Mouse (Mus musculus) heart, adult 2 months (tissue): Measurements from ENCODE around the gene 9830107B12Rik. TPM values are rescaled to one million over a fixed set of nuclear protein-coding genes. Genes with fewer than 3 reads are reported as not detected.
"Not testable (repeated sequence)": the region's sequence is repeated elsewhere in the genome, so short reads cannot be mapped to it uniquely, and the experiment has no call there.

Source experiments
- DNase-seq, 2 experiments: peaks; one replicate each; pipeline ENCODE4 v3.0.0; 2021
- H3K27ac ChIP-seq: fragments of 200-600 bp; 2 replicates; pipeline ENCODE4 v1.8.1; 2022
- H3K27me3 ChIP-seq: fragments of 200-500 bp; 2 replicates; pipeline ENCODE4 v1.6.1; 2012; ENCODE audit warnings: mild to moderate bottlenecking, low read length, inconsistent platforms, mixed read lengths; ENCODE audit not compliant: control insufficient read depth, insufficient read depth
- H3K36me3 ChIP-seq: fragments of 200-500 bp; 2 replicates; pipeline ENCODE4 v1.6.1; 2012; ENCODE audit warnings: low read length, inconsistent platforms; ENCODE audit not compliant: control insufficient read depth, insufficient read depth
- H3K4me1 ChIP-seq: fragments of 200-500 bp; 2 replicates; pipeline ENCODE4 v1.6.1; 2011; ENCODE audit warnings: low read length; ENCODE audit not compliant: control insufficient read depth, insufficient read depth
- H3K4me3 ChIP-seq: fragments of 200-600 bp; 2 replicates; pipeline ENCODE4 v1.8.1; 2022
- H3K79me2 ChIP-seq: fragments of 200-500 bp; replicated peaks from 2 replicates; pipeline ENCODE4 v1.6.1; 2012; ENCODE audit warnings: mild to moderate bottlenecking, inconsistent platforms, low read length, moderate library complexity, mixed read lengths; ENCODE audit not compliant: control insufficient read depth, insufficient read depth
- H3K9ac ChIP-seq: fragments of 200-500 bp; 2 replicates; pipeline ENCODE4 v1.6.1; 2012; ENCODE audit warnings: low read depth, mild to moderate bottlenecking, control low read depth, inconsistent platforms, low read length, mixed read lengths
- CTCF ChIP-seq: fragments of 200-600 bp; IDR thresholded peaks from 2 replicates; pipeline ENCODE4 v1.8.1; 2022; ENCODE audit warnings: antibody characterized with exemption, mild to moderate bottlenecking, moderate library complexity
- EP300 ChIP-seq: fragments of 200-500 bp; IDR thresholded peaks from 2 replicates; pipeline ENCODE4 v1.6.1; 2011; ENCODE audit warnings: low read depth, low read length, control low read depth; ENCODE audit not compliant: insufficient read depth
- POLR2A ChIP-seq: fragments of 200-500 bp; IDR thresholded peaks from 2 replicates; pipeline ENCODE4 v1.6.1; 2011; ENCODE audit warnings: mild to moderate bottlenecking, low read depth, low read length, control low read depth; ENCODE audit not compliant: insufficient read depth
- WGBS: fragments of 180-500 bp; shearing (Covaris S2); methylation state at CpG from one replicate; pipeline ENCODE4 v1.1.7; 2018; 5-methylcytosine and 5-hydroxymethylcytosine counted together
- intact Hi-C: fragments of 180-260 bp; cut with DNase I; formaldehyde crosslinking; loops from one replicate; pipeline ENCODE4 v1.15.1; 2025
- long read RNA-seq: library from polyadenylated mRNA; stranded (forward); transcript quantifications from one replicate; pipeline ENCODE4 v2.0.0, GENCODE M21; 2021
- polyA plus RNA-seq: library from polyadenylated mRNA; depleted of rRNA; stranded (reverse); fragments of >200 nt; gene quantifications from 2 replicates; pipeline ENCODE4 v1.2.3, GENCODE M21; 2012; rRNA removed
- total RNA-seq, 2 experiments: library from RNA; stranded (reverse); gene quantifications; 2 replicates each; pipeline ENCODE4 v1.2.3; 2021

The 9830107B12Rik gene
- total RNA-seq (not detected), polyA plus RNA-seq (0.06 and 0.08 TPM in 2 replicates)
- long read RNA-seq, partial matches to known transcripts = 0 of 1 reads
- long read RNA-seq, other reads (novel, unspliced or antisense) = 0 of 1 reads

GRCm38 (mm10) chr17:48146120-48146519 lies at the start of gene 9830107B12Rik:
Gene 9830107B12Rik (minus strand): TSS chr17:48146268.
- Histone ChIP-seq H3K79me2 (no peaks in the 10 kb centered on the region), H3K4me3 (no peak within 1 kb of the TSS), H3K4me1 (no peaks in the 10 kb centered on the region), H3K27ac (no peak within 1 kb of the TSS), H3K36me3 (no peaks in the 10 kb centered on the region), H3K27me3 (0 out of 2 replicates have a peak, but pooled peaks cover 1% of the 10 kb centered on the region), H3K9ac (no peak within 1 kb of the TSS)
- intact Hi-C loops = no loop called here
- DNase-seq = no peak
- no peak for TF ChIP-seq CTCF
- TF ChIP-seq EP300 = no peak
- TF ChIP-seq POLR2A = no peak
- WGBS = 73% methylated on average over 3 of the region's 3 CpGs

- no peaks in the 10 kb centered on the region for H3K4me1 ChIP-seq
- H3K27me3 ChIP-seq = no peaks in the 10 kb centered on the region
- no peak overlapping the region for H3K9ac ChIP-seq
- TF ChIP-seq POLR2A (no peak), CTCF (no peak), EP300 (no peak)
- no peaks in the 10 kb centered on the region for H3K36me3 ChIP-seq
- H3K4me3 ChIP-seq = no peak overlapping the region
- no peaks in the 10 kb centered on the region for H3K79me2 ChIP-seq
- intact Hi-C loops = no loop called here
- no peak for DNase-seq
- H3K27ac ChIP-seq = no peak overlapping the region
- WGBS = 68% methylated on average over 2 of the region's 2 CpGs
Measured at GRCm38 (mm10) chr17:48192366-48192765, 46.3 kb upstream of the 9830107B12Rik start.

GRCm38 (mm10) chr17:48185252-48185651 lies 39.2 kb upstream of the 9830107B12Rik start:
- Histone ChIP-seq H3K9ac (no peak overlapping the region), H3K79me2 (no peaks in the 10 kb centered on the region), H3K4me3 (no peak overlapping the region), H3K27me3 (no peaks in the 10 kb centered on the region), H3K36me3 (no peaks in the 10 kb centered on the region), H3K27ac (no peak overlapping the region), H3K4me1 (no peaks in the 10 kb centered on the region)
- WGBS = 62% methylated on average over 5 of the region's 5 CpGs
- intact Hi-C loops = no loop called here
- no peak for DNase-seq
- TF ChIP-seq CTCF = no peak
- TF ChIP-seq EP300 = no peak
- TF ChIP-seq POLR2A = no peak

DNA sequence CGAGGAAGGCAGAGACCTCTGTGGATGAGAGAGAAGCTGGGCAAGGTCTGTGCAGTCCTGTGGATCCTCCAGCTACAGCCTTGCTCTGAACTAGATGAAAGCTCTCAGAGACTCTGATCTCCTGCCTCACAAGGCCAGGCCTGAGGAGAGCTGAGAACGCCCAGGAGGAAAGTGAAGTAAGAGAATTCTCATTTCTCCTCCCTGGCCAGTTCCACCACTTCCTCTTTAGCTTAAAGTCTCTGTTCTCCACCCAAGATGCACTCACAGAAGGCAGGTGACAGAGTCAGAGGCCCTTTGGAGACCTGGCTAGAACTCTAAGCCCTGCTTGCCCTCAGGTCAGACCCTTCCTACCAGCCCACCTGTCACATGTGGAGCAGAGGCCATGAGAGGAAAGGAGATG lies 21.0 kb upstream of the 9830107B12Rik start, which contains the start of gene A530064D06Rik:
Gene A530064D06Rik (minus strand): TSS at position 173 of the 400 bp plus-strand sequence.
- H3K27ac ChIP-seq, H3K79me2 ChIP-seq, H3K4me3 ChIP-seq, H3K36me3 ChIP-seq, H3K4me1 ChIP-seq, intact Hi-C loops, H3K9ac ChIP-seq, H3K27me3 ChIP-seq, DNase-seq: not testable (repeated sequence)
- WGBS = 65% methylated on average over 2 of the region's 2 CpGs

GRCm38 (mm10) chr17:48157382-48158076 lies 11.5 kb upstream of the 9830107B12Rik start:
- DNase-seq = no peak
- Histone ChIP-seq H3K4me3 (no peak overlapping the region), H3K4me1 (no peaks in the 10 kb centered on the region), H3K27ac (no peak overlapping the region), H3K79me2 (no peaks in the 10 kb centered on the region), H3K36me3 (no peaks in the 10 kb centered on the region), H3K27me3 (no peaks in the 10 kb centered on the region), H3K9ac (no peak overlapping the region)
- intact Hi-C loops = loop anchor here (2.0 kb wide), 1 partner anchor 23 kb away; no protein-coding TSS in a partner anchor
- WGBS = 25% methylated on average over 1 of the region's 1 CpGs
- TF ChIP-seq POLR2A (no peak), CTCF (no peak)

- Histone ChIP-seq H3K27me3 (no peaks in the 10 kb centered on the region), H3K4me3 (no peak overlapping the region), H3K79me2 (no peaks in the 10 kb centered on the region), H3K9ac (no peak overlapping the region), H3K27ac (no peak overlapping the region), H3K36me3 (no peaks in the 10 kb centered on the region), H3K4me1 (no peaks in the 10 kb centered on the region)
- intact Hi-C loops = no loop called here
- 67% methylated on average over 2 of the region's 2 CpGs for WGBS
- DNase-seq = no peak
- TF ChIP-seq EP300 = no peak
- TF ChIP-seq CTCF = no peak
- TF ChIP-seq POLR2A = no peak
Measured at GRCm38 (mm10) chr17:48132810-48133209, 13.3 kb downstream of the 9830107B12Rik start.
